Mouse (Mus musculus) liver, embryonic 14.5 days (tissue): ENCODE measurements around the gene Msi2.

ENCODE experiments used
- CTCF ChIP-seq: IDR thresholded peaks from 2 replicates; pipeline ENCODE4 v1.5.1; 2016; ENCODE audit warnings: antibody characterized with exemption, low read depth, control low read depth
- EP300 ChIP-seq: IDR thresholded peaks from 2 replicates; pipeline ENCODE4 v1.6.1; 2016; ENCODE audit warnings: antibody characterized with exemption, low read depth

GRCm38 (mm10) chr11:88518361-88518760 lies 200.0 kb downstream of the Msi2 start:
- TF ChIP-seq EP300: no peak
- TF ChIP-seq CTCF: no peak
